Mouse (Mus musculus): ENCODE measurements around the gene Depp1.

Depp1 gene

DNA sequence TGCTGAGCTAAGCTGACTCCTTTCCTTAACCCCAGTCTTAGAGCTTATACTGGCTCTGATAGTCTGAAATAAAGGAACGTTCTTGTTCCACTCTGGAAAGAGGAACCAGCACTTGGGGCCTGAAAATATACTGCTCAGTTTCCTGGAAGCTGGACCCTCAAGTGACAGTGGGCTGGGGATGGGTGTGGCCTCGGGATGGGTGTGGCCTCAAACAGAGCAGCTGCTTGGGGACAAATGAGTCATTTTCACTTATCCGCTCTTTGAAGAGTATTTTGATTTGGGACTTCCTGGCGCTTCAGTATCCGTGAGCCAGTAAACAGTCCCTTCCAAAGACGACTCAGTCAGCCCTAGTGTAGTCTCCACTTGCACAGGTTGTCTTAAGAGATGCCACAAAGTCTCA lies 31.9 kb downstream of the Depp1 start:
- no peak for DNase-seq (ENCODE audit: low spot score)

- DNase-seq (ENCODE audit: low spot score), result no peak
These were observed 43.2 kb downstream of the Depp1 start for GRCm38 (mm10) chr6:116693639-116694038.

- DNase-seq (ENCODE audit: low spot score), result no peak
These were observed 43.9 kb downstream of the Depp1 start for GRCm38 (mm10) chr6:116694346-116694745.

GRCm38 (mm10) chr6:116697413-116697812 lies 47.0 kb downstream of the Depp1 start:
- DNase-seq (ENCODE audit: low spot score), result peak; percentile 28

- DNase-seq (ENCODE audit: low spot score), result no peak
These were observed 47.6 kb downstream of the Depp1 start for GRCm38 (mm10) chr6:116697896-116698425.

DNA sequence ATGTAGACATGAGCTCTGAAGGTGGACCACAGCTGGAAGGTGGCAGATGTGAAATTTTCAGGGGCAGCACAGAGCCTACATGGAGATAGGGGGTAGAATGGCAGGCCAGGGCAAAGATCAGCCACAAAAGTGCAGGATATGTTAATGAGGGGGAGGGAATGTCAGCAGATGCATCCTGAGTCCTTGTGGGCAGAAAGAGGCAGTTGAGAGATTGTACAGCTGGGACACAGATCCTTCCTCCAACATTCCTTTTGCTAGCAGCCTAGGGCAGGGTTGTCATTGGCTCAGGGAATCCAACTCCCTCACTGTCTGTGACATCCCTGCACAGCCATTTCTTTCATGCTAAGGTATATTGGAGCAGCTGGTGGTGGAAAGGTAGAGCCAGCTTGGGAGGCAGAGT lies 50.4 kb downstream of the Depp1 start:
- no peak for DNase-seq (ENCODE audit: low spot score)
